Mouse (Mus musculus): ENCODE data around the gene Cldn5.
A peak's percentile ranks its signal among the peaks of the same experiment; 100 is the strongest.

Gene Cldn5

DNA sequence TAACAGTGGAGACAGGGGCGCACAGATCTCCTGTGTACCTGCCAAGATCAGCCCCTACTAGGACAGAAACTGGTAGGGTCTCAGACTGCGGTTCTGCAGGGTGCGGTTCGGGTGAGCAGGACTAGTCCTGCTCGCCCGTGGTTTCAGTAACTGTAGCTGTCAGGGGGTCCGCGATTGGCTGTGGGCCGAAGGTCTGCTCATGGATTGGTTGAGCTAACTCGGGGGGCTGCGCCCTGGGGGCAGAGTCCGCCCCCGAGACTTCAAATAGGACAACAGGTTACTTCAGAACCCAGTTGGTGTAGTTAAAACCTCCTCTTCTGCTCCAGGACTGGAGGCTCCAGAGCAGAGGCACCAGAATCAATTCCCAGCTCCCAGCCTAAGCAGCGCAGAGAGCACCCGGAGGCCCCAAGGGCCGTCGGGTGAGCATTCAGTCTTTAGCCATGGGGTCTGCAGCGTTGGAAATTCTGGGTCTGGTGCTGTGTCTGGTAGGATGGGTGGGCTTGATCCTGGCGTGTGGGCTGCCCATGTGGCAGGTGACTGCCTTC, at the start of gene Cldn5:
Gene Cldn5, plus strand, starts transcription at position 292 of the 545 bp plus-strand sequence.
- peak; percentile 3 for DNase-seq (ENCODE audit: extremely low spot score, low read depth, low spot score)

DNA sequence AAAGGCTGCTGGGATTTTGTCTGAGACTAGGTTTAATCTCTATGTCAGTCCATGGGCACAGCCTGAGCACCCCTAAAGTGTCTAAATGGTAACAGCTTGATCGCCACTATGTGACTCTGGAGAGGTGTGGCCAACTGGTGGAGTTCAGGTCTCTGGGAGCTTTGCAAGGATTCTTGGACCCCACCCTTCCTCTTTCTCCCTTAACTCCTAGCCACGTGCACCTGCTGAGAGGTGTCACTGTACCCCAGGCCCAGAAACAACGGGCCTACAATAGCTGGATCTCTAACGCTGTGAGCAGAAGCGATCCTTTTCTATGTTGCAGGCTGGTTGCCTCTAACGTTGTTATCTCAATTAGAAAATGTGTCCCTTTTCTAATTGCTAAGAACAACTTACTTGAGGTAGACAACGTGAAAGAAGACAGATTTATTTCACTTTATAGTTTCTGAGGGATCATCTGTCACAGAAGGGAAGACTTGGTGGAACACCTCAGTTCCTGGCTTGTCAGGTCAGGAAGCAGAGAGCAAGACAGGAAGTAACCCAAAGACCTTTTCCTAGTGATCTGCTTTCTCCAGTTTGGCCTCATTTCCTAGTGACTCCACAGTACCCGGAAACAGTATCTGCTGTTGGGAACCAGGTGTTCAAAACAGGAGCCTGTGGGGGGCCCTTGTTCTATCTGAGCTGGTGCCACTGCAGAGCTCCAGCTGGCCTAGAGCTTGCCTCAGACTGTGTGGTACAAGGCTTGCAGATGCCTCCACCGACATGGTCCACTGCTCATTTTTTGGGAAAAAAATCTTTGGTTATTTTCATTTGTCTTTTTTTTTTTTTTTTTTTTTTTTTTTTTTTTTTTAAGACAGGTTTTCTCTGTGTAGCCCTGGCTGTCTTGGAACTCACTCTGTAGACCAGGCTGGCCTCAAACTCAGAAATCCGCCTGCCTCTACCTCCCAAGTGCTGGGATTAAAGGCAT, 48.8 kb upstream of the Cldn5 start:
- no peak for DNase-seq (ENCODE audit: extremely low spot score, low read depth, low spot score)

DNA sequence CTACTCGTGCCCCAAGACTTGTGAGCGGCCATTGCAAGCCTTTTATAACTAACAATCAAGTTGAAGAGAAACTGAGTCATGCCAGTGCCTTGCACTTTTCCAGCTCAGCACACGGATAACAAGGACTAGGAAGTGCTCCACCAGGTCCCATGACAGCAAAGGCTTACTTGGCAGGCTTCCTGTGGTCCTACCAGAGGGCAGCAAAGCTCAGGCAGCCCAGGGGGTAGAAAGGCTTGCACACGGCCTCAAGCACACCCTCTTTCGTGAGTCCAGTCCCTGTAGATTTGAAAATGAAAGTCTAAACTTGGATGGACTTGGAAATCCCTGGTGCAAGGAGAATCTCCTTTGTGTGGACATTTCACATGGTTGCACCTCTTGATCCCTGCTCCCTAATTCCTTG, 47.5 kb upstream of the Cldn5 start:
- DNase-seq (ENCODE audit: extremely low spot score, low read depth, low spot score): no peak

DNA sequence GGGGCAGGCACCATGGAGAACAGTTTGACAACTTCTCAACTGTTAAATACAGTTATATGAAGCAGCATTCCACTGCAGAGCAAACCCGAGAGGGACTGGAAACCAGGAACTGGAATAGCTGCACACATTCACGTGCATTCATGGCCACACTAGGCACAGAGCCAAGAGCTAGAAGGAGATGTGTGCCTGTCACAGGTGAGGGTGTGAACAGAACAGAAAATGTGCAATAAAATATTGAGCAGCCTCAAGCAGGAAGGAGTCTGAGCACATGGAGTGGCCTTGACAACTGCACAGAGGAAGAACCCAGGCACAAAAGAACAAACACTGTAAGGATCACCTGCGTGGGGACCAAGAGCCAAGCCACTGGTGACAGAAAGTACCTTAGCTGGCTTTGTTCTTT, 46.0 kb upstream of the Cldn5 start:
- DNase-seq (ENCODE audit: extremely low spot score, low read depth, low spot score): no peak

DNA sequence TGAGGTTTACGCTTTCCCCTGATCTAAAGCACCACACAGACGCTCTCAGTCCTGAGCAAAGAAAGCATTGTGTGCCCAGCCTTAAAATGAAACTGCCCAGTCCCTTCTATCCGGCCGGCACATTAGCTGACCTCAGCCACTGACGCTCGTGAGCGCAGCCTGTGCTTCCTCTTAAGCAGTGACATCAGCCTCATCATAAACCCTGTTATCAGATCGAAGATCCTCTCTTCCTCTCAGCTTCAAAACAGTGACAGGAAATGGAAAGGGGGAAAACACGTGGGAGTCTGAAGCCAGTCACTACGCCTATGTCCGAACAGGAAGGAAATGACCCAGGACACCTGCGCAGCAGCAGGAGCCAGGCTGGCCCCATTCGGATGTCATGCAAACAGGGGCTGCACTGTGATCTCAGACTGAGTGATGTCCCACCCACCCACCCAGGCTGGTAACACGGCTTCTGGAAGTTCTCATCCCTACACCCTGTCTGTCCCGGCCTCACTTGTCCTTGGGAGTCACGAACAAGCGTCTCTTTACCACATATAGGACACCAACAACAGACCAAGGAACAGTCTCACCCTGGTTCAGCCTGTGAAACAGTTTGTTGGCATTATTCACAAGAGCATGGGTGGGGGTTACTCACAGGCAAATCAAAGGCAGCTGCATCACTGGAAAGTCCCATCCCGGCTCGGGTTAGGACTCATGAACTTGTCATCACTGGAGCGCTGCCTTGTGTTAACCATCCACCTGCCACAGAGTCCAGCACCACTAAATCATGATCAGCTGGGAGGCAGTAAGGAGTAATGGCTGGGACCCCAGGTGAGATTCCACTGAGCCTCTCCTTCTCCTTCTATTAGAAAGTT, 43.3 kb upstream of the Cldn5 start:
- DNase-seq (ENCODE audit: extremely low spot score, low read depth, low spot score): no peak

DNA sequence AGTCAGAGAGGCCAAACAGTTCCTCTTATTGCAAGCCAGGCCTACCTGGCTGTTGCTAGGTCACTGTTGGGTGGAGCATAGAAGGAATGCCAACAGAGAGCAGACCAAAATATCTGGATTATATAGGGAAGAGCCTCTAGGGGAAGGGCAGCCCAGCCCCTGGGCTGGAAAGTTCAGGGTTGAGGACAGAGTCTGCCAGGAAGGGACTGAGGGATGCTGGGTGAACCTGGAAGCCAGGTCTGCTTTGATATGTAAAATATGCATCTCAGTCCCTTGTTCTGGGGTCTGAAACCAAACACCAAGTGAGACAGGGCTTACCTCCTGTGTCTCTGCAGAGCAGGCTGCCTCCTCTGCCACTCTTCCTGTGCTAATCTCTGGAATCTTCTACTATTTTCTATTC, 38.3 kb upstream of the Cldn5 start:
- DNase-seq (ENCODE audit: extremely low spot score, low read depth, low spot score): no peak

DNA sequence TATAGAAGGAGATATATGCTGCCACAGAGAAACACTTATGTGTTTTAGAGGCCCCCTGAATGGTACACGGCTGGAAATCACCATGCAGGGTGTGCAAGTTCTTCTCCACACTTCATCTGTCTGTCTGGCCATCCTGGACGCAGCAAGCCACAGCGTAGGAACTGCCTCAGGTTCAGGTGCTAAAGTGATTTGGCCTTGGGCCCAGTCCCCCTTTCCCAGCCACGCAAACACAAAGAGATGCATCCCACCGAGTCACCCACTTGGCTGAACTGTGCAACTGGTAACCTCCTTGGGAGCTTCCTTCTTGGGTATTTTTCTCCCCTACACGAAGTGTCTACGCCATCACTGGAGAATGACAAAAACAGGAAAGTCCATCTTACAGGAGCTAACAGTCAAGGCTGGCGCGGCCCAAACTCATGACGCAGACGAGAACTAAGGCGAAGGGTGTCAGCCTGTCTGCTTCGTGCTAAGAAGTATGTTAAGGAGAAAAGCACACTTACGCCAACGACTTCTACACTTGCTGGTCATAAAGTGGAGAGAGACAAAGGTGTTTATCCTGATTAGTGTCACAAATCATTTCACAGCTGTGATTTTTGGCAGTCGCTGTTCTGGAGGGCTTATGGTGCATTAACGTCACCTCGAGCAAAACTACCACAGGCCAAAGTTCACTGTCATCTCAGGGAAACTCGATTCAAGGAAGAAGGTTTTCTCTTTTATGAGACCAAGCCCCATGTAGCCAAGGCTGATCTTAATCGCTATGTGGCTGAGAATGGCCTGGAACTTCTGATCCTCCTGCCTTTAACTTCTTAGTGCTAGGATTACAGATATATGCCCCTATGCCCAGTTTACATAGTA, 30.2 kb upstream of the Cldn5 start:
- no peak for DNase-seq (ENCODE audit: extremely low spot score, low read depth, low spot score)

DNA sequence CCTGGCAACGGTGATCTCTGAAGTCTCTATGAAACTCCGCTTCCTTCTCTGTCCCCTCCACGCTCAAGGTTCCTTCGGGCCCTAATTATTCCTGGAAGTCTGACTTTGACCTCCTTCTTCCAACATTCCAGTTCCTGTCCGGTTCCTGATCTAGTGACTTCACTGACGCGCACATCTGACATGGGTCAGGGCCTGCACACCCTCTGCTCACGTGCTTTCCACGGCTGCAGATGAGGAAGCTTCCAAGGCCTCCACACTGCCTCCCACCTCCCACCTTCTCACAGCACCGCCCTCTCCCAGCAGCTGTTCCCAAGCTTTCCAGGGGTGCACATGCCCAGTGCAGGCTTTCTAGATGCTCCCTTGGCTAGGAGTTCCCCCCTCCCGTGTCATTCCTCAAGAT, 25.5 kb upstream of the Cldn5 start:
- no peak for DNase-seq (ENCODE audit: extremely low spot score, low read depth, low spot score)

DNA sequence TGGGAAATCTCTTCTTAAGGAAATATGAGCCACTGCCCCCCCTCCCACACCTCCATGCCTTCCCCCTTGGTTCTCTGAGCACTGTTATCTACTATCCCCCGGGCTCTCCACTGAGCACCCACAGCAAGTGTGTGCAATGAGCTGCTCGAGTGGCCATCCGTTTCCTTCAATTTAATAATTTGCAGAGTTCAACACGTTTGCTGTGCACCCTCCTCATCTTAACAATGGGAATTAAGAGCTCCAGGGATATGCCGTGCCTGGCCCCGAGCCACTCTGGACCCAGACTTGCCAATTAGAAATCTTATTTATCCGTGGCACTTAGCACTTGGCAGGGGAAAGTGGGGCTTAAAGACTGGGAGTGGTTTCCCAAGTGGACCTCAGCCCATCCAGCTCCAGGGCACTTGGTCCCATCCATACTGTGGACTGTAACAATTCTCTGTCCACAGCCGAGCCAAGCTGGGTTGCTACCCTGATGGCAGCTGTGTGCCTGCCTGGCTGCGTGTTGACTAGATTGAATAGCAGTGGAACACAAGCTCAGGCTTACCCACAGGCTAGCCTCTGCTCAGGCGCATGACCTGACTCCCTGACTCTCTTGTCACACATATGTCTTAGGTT, 24.7 kb upstream of the Cldn5 start:
- no peak for DNase-seq (ENCODE audit: extremely low spot score, low read depth, low spot score)

DNA sequence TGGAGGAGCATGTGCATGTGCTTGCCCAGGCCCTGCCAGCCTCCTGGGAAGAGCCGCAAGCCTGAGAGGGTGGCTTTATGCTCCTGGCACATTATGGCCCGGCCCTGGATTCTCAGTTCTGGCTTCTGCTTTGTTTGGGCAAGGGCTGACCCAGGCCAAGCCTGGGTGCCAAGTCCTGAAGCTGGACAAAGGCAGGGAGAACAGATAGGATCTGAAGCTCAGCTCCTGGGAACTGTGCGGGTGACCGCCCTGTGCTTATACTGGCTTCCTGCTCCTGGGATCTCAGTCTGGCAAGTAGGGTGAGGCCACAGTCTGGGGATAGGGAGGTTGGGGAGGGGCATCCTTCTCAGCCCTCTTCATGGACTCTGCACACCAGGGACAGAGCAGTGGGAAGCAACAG, 14.9 kb upstream of the Cldn5 start:
- DNase-seq (ENCODE audit: extremely low spot score, low read depth, low spot score): no peak

DNA sequence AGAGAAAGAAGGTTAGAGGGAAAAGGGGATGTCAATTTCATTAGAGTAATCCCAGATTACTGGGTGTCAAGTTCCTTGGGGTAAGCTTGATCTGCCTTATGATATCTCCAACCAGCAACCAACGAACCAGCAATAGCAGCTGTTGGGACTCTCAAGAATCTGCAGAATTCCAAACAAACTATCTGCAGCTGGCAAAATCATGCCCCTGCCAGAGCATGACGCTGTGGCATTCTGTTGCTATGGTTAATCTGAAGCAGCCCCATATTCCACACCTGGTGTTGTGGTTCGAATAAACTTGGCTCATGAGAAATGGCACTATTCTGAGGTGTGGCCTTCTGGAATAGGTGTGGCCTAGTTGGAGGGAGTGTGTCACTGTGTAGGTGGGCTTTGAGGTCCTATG, 13.7 kb upstream of the Cldn5 start:
- no peak for DNase-seq (ENCODE audit: extremely low spot score, low read depth, low spot score)

DNA sequence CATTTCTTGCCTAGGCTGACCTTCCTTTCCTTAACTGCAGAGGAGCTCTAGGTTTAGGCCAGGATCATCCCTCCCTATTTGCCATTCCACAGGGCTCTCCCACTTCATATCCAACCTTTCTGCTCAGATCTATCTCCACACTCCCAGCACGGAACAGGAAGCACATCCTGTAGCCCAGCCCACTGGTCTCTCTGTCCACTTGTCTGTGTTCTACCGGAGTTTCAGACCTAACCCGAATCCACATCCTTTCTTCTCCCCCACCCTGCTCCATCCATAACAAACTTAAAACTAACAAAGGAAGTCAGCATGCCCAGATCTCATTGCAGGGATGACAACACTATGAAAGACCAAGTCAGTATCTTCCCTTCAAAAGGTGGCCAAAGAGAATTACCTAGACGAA, 10.3 kb upstream of the Cldn5 start:
- no peak for DNase-seq (ENCODE audit: extremely low spot score, low read depth, low spot score)

DNA sequence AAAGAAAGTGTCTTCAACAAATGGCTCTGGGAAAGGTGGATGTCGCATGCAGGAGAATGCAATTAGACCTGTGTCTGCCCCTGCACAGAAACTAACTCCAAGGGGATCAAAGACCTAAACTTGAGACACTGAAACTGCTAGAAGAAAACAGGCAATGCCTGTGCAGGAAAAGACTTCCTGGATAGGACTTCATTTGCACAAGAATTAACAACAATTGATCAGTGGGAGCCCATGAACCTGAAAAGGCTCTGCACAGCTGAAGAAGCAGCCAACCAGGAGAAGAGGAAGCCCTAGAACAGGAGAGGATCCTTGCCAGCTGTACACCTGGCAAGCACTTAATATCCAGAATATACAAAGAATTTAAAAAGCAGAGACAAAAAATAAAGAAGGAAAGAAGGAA, 7.1 kb upstream of the Cldn5 start:
- DNase-seq (ENCODE audit: extremely low spot score, low read depth, low spot score): no peak

DNA sequence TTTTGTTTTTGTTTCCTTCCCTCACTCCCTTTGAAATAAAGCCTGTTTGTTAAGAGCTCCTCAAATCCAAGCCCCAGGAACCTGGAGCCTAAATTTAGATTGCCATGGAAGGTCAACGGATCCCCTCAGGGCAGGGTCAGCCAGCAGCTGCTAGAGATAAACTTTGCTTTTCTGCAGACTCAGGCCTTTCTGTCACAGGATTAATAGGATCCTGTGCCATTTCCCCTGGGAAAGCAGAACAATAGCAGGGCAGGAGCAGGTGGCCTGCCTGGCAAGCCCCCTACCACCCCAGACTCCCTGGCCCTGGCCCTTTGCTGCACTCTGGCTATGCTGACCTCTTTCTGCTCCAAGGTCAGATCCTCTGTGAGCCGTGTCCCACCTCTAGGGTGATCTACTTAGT, 2.7 kb upstream of the Cldn5 start:
- no peak for DNase-seq (ENCODE audit: extremely low spot score, low read depth, low spot score)

DNA sequence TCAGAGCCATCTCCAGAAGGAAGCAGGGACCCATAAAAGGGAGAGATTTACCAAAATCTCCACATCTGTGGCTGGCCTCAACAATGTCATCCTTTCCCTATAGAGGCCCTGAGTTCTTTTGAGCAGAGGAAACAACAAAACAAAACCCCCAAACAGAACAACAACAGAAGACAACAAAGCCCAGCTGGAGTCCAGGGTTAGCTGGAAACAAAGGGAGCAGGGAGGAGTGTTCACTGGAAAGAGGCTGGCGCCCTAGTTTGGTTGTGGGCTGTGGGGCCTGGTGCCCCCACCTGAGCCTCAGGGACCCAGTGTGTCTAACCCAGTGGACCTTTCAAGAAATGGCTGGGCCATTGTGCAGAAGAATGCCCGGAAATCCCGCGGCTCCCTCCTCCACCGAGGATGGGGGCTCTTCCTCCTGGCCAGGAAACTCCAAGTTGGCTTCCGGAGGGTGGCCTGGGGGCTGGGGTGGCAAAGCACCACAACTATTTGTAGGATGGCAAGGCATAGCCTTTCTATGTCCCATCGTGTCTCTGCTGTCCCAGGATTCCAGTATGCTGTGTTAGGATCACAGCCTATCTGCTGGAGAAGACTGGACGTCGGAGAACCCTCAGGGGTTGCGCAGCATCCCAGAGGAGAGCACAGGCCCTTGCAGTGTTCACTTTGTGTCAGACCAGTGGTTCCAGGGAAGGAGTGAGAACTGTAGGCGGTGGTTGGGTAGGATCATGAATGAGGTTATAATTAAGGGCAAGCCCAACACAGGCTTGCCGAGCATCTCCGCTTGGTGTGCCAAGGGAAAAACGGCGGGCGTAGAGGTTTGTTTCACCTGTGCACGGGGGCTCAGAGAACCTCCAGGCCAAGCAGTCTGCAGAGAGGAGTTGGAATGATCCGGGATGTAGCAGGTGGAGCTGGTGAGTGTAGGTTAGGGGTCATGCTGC, 759 bp upstream of the Cldn5 start:
- no peak for DNase-seq (ENCODE audit: extremely low spot score, low read depth, low spot score)

DNA sequence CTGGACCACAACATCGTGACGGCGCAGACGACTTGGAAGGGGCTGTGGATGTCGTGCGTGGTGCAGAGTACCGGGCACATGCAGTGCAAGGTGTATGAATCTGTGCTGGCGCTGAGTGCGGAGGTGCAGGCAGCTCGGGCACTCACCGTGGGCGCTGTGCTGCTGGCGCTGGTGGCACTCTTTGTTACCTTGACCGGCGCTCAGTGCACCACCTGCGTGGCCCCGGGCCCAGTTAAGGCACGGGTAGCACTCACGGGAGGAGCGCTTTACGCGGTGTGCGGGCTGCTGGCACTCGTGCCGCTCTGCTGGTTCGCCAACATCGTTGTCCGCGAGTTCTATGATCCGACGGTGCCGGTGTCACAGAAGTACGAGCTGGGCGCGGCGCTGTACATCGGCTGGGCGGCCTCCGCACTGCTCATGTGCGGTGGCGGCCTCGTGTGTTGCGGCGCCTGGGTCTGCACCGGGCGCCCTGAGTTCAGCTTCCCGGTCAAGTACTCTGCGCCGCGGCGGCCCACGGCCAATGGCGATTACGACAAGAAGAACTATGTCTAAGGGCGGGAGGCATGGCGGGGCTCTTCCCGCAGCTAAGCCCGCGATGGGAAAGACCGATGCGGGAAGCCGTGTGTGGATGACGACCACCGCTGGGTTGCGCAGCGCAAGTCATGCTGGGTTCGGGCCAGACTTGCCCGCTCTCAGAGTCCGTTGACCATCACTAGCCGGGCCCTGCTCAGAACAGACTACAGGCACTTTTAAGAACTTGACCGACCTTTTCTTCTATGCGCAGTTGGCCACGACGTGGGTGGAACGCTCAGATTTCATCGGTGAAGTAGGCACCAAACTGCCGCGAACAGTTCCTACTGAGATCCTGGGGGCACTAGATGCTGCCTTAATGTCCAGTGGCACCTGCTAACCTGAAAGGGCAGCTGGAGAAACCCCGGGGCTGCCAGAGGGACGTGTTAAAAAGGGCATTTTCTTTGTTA, 744 bp downstream of the Cldn5 start:
- DNase-seq (ENCODE audit: extremely low spot score, low read depth, low spot score): no peak

DNA sequence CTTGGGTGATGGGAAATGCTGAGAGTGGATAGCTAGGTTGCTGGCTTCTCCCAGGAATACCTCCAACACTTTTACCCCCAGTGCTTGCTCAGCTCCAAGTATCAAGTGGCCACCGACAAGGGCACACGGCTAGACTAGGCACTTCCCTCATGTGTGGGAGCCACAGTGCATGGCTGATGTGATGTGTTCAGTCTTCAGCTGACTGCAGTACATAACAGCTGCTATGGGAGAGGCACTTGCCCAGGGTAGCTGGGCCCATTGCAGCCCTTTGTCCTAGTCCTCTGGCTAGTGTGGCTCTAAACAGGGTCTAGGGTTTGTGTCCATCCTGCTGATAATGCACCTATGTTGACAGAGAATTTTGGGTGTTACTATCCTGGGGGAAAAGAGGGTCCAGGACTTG, 1.8 kb downstream of the Cldn5 start:
- DNase-seq (ENCODE audit: extremely low spot score, low read depth, low spot score): no peak

DNA sequence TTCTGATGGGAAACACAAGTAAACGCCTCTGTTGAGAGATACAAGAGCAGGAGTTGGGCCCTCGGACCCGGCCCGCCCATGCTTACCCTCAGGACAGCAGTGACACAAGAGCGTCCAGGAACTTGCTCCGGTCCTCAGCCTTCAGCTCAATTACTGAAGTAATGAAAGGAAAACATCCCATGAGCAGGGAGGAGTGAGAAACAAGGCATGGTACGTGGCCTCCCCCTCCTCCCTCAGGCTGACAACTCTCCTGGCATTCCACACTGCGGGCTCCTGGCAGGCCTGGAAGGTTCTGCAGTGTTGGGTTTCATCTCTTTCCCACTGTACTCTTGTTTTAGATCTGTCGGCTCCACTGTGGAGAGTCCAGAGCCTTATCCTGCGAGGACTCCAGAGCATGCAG, 5.2 kb downstream of the Cldn5 start:
- no peak for DNase-seq (ENCODE audit: extremely low spot score, low read depth, low spot score)
